Mouse (Mus musculus): ENCODE measurements around the gene Cbll1.
"Not testable (repeated sequence)": the region's sequence is repeated elsewhere in the genome, so short reads cannot be mapped to it uniquely, and the experiment has no call there.

Cbll1 gene

GRCm38 (mm10) chr12:31486431-31486830 lies 13.0 kb downstream of the Cbll1 start:
- no peak for DNase-seq

GRCm38 (mm10) chr12:31478182-31478581 lies 21.2 kb downstream of the Cbll1 start:
- not testable (repeated sequence) for DNase-seq

DNA sequence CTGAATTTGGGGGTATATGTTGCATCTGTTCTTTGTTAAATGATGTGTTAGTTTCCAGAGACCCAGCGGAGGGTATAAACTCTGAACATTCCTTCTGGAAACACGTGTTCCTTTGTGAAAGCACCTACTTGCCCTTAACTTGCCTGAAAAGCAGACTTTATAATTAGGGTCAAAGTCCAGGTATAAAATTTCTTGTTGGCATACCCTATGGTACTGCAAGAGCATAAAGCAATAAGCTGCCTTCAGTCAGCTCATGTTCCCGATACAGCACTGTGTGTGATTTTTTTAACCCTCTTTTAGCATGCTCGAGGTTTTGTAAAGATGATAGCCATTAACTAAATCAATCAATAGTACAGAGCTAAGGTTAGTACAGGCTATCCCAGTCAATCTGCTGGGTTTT lies 36.8 kb downstream of the Cbll1 start:
- DNase-seq: no peak

GRCm38 (mm10) chr12:31461371-31461770 lies 38.0 kb downstream of the Cbll1 start:
- DNase-seq: no peak

GRCm38 (mm10) chr12:31460270-31460669 lies 39.1 kb downstream of the Cbll1 start:
- DNase-seq: peak; percentile 24

DNA sequence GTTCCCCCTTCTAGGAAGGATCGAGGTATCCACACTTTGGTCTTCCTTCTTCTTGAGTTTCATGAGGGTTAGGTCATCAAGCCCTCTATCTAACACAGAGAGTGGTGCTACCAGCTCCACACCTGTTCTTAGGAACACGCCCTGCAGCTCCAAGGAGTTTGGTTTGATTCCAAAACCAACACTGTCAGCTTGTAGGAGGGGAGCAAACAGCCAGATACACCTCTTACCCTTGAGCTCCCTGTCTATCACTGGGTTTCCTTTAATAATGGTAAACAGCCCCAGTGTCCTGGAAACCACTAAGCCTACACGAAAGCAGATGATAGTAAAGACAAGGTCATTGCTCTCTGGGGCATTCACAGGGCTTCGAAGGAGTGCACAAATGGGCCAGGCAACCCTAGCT lies 40.9 kb downstream of the Cbll1 start:
- no peak for DNase-seq

DNA sequence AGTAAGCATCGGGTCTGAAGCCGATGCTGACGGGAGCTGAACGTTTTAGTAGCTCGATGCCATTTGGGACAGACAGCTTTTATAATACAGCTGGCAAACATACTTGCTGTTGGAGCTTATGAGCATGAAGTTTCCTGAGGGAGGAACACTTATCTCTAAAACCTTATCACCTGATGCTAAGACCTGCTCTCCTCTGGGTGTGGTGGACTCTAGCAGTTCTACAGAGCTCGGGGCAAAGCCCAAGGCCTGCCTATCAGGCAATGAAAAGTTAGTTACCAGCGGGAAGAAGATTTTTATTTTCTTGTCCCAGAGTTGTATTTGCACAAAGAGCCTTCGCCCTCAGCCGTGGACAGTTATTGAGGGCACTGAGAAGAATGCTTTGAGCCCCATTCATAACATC lies 43.1 kb downstream of the Cbll1 start:
- no peak for DNase-seq

GRCm38 (mm10) chr12:31449341-31449740 lies 50.1 kb downstream of the Cbll1 start:
- no peak for DNase-seq

GRCm38 (mm10) chr12:31444827-31445226 lies 54.6 kb downstream of the Cbll1 start:
- DNase-seq: no peak

GRCm38 (mm10) chr12:31444131-31444546 lies 55.3 kb downstream of the Cbll1 start:
- peak; percentile 12 for DNase-seq

DNA sequence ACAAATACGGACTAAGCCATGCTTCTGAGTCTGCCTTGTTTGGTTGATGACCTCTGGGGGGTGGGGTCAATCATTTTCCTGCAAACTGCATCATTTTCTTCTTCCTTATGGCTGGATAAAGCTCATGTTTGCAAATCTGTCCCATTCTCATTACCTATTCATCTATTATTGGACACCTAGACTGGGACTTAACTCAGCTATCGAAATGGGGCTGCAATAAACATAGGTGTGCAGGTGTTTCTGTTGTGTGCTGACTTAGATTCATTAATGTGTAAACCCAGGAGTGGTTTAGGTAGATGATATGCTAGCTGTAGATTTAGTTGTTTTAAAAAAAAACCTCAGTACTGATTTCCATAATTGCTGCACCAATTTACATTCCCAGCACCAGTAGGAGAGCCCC lies 59.8 kb downstream of the Cbll1 start:
- DNase-seq: no peak

DNA sequence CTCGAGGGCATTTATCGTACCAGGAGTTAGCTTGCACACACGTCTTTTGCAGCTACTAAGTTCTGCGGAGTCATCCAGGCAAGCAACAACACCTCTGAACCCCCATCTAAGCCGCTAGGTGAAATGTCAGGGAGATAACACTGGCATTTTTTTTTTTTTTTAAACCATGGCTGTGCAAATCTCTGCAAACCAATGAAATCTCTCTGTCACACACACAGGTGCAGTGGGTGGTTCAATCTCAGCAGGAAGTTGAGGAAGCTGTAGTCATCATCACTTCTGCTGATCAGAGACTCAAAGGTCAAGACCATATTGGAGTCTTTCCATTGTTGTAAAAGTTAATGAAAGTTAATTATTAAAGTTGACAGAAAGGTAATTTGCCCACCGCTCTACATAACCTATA lies 61.6 kb downstream of the Cbll1 start:
- no peak for DNase-seq
